Mouse (Mus musculus) embryo, embryonic 10 days (tissue): ENCODE results near the gene Cspg5.

Source experiments
- DNase-seq: peaks from one replicate; pipeline ENCODE4 v3.0.0-alpha.2; 2015; ENCODE audit warnings: low spot score

The Cspg5 gene

DNA sequence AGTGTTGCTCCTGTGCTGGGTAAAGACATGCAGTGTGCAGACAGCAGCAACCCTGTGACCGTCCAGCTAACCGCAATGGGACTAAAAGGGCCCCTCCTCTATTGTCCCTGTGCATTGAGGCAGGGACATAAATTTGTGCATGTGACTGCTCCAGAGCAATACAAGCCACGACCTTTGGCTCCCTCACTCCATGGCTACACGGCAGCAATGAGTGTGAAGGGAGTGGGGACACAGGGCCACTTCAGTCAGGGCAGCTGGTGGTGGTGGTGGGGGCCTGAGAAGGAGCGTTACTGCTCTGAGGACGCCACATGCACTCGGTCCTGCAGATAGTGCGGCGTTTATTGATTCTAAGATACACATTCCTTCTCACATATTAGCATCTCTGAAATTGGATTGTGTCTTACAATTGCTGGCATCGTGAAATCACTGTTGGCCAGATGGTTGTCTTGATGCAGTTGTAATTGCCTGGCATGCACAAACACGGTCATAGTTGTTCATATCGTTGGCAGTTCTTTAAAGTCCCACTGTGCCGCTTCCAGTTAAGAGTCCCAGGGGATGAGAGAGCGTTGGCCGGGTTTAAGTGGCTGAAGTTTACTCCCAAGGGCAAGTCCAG lies 11.9 kb downstream of the Cspg5 start:
- peak; percentile 88 for DNase-seq

DNA sequence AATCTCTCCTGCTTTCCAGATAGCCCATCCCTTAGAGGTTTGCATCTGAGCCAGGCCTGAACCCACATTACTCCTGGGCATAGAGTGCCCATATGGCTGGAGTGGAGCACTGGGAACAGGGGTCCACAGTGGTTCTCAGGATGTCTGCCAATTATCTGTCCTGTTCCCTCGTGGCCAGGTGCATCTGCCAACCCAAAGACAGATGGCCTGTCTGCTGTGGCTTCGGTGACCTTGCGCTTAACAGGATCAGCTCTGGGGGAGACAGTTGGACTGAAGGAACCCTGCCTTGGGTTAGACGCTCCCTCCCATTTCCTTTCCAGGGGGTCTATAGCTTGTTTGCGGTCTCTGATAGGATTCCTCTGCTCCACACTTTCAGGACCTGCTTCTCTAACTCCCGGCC lies 15.1 kb downstream of the Cspg5 start:
- DNase-seq, result no peak

GRCm38 (mm10) chr9:110259118-110259517 lies 15.5 kb downstream of the Cspg5 start:
- no peak for DNase-seq

DNA sequence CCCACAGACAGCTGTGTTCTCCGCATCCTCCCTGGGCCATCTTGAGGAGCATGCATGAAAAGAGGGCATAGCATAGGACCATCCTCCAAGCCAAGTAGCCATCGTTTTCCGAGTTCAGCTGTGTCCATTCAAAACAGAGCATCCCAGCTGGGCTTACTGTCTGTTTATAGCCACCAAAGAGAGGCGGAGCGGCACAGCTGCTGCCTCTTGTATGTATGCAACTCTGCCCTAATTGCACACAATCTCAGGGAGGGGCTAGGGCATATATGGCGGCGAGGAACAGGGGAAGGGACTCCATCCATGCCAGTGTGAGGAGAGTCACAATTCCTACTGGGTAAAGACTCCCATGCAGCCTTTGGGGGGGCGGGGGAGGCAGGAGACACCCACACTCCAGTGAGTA lies 19.6 kb downstream of the Cspg5 start:
- DNase-seq, result no peak

DNA sequence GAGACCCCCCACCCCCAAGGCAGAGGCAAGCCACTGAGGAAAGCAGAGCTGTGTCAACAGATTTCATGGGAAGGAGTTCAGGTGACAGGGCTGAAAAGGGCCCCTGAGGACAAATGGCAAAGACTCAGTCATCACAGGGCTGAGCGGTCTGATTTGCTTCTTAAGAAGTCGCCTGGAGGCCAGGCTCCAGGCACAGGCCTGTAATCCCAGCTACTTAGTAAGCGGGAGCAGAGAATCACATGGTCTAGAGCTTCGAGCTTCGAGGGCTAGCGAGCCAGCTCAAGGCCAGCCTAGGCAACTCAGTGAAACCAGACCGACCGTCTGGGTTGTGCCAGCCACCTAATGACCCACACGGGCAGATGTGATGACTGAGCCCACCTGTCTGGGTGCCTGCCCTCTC lies 21.4 kb downstream of the Cspg5 start:
- no peak for DNase-seq

DNA sequence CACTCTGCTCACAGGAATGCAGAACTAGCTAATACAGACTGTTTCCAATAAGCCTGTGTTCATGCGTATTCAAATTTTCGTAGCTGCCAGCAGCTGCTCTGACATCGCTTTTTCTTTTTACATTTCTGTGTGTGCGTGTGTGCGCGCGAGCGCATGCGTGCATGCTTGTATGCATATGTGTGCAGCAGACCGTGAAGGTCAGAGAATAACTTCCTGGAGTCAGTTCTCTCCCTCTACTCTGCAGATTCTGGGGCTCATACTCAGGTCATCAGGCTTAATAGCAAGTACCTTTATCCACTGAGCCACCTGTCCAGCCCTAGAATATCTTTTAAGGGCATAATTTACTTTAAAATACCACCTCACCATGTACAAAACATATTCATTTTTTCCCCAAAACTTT lies 24.8 kb downstream of the Cspg5 start:
- no peak for DNase-seq

GRCm38 (mm10) chr9:110272330-110272729 lies 28.7 kb downstream of the Cspg5 start:
- DNase-seq, result no peak

DNA sequence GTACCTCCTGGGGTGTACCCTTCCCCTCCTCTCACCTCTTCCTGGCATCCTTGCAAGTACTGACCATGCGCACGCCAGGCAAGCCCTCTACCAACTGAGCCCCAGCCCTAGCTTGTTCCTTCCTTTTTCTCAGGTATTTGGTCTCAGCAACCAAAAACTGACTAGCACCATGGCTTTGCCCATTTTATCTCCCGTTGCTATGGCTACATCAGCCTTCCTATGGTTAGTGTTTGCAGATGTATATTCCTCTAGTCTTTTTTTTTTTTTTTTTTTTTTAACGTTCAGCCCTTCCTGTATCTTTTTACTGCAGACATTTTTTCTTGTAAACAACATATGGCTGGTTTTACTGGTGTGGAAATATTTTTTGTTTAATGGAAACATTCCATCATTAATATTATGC lies 29.9 kb downstream of the Cspg5 start:
- no peak for DNase-seq

DNA sequence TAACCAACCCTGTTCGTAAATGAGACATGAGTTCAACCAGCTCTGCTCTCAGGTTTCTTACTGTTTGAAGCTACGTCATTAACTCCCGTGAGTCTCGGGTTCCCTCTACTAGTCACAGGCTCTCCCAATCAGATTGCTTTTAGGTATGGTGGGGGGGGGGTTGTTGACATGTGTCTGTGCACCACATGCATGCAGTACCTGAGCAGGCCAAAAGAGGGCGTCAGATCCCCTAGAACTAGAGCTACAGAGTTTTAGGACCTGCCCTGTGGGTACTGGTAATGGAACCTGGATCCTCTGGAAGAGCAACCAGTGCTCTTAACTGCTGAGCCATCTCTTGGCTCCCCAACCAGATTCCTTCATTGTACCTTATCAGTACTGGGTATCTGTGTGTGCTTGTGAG lies 32.3 kb downstream of the Cspg5 start:
- DNase-seq, result no peak

DNA sequence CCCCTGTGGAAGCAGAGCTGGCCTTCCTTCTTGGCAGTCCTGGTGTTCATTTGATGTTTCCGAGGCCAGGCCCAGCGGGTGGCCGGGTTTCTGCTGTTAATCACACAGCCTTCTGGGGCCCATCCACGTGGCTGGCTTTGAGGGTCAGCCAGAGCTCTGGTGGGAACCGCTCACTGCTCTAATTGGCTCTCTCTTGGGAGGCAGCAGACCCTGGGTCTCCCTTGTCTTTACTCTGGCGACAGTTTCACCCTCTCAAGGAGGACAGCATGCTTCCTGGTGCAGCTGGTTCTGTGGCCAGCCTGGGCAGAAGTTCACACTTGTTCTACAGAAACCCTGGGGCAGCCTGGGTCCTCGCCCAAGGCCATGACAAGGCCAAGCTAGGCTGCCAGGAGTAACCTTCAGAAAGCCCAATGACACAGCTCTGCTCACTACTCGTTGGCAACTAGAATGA lies 33.9 kb downstream of the Cspg5 start:
- no peak for DNase-seq

- DNase-seq, result no peak
These were observed 40.6 kb downstream of the Cspg5 start for GRCm38 (mm10) chr9:110284075-110284697.

- no peak for DNase-seq
These were observed 43.8 kb downstream of the Cspg5 start for GRCm38 (mm10) chr9:110287321-110287924.

DNA sequence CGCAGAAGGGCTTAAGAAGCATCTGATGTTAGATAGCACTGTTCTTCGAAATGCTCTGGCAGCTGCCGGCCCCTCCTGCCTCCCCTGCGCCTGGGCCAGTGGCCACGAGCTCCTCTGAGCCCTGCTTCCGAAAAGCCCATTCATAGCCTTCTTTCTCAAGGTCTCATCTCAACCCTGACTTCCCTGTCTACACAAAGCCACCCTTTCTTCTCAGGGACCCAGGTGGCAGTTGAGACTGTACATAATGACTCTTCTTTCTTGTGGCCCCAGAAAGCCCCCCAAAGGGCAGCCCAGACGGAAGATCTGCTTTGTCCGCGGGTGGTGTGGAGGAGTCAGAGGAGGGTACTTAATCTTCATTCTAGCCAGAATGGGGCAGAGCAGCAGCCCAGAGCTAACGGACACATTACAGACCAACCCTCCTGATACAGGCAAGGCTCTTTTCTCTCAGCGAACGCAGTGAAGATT lies 49.7 kb downstream of the Cspg5 start:
- no peak for DNase-seq

DNA sequence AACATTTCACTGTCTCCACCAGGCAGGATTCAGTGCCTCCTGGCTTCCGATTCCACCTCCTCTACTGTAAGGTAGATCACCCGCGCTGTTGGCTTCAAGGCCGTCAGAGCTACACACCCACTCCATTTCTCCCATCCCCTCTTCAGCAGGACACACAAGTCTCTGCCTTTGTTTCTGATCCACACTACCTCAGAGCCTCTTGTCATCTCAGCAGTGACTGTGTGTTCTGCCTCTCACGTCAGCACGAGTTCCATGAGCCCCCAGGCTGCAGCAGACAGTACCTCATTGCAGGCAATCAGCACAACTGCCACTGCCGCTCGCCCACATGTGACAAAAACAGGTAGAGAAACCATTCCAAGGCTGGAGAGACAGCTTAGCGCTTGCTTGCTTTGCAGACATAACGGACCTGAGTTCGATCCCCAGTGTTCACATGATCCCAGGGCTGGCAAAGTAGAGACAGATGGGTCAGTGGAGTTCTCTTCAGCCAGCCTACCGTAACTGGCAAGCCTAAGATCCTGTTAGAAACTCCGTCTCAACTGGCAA lies 50.4 kb downstream of the Cspg5 start:
- no peak for DNase-seq

GRCm38 (mm10) chr9:110294786-110295185 lies 51.2 kb downstream of the Cspg5 start:
- DNase-seq, result no peak

DNA sequence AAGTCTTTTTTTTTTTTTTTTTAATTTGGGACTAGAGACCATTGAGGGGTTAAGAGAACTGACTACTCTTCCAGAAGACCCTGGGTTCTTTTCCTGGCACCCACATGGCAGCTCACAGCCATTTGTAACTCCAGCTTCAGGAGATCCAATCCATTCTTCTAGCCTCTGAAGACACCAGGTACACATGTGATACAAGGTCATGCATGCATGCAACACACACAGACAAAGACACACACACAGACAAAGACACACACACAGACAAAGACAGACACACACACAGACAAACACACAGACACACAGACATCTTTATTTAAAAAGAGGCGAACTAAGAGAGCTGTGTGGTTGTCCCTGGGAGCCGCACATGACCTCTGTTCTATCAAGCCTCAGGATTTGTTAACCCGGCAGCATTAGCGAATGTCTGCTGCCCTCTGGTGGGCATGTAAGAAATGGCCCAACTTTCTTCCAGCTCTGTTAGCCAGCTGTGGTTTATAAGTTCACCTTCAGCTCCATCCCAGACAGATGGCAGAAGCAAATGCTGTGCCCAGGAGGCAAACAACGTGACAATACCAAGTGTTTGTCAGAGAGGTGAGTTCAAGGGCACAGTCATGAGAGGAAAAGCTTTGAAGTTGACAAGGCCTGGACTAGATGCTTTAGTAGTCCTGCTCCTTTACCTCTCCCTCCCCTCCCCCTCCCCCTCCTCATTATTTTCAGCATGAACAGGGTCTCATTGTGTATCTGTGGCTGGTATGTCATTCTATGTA lies 53.5 kb downstream of the Cspg5 start:
- peak; percentile 91 for DNase-seq

DNA sequence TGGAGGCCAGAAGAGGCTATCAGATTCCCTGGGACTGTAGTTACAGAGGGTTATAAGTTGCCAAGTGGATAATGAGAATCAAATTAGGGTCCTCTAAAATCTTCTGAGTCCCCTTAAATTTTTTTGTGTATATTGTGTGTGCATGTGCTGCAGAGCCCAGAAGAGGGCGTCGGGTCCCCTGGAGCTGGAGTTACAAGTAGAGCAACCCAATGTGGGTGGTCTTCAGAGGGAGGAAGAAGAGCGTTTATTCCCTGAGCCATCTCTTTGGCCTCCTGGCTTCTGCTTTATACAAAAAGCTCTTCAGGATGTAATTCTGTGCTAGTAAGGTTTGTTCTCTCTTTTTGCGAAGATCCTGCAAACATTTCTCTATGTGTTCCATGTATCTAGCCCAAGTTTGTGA lies 60.9 kb downstream of the Cspg5 start:
- peak; percentile 76 for DNase-seq

DNA sequence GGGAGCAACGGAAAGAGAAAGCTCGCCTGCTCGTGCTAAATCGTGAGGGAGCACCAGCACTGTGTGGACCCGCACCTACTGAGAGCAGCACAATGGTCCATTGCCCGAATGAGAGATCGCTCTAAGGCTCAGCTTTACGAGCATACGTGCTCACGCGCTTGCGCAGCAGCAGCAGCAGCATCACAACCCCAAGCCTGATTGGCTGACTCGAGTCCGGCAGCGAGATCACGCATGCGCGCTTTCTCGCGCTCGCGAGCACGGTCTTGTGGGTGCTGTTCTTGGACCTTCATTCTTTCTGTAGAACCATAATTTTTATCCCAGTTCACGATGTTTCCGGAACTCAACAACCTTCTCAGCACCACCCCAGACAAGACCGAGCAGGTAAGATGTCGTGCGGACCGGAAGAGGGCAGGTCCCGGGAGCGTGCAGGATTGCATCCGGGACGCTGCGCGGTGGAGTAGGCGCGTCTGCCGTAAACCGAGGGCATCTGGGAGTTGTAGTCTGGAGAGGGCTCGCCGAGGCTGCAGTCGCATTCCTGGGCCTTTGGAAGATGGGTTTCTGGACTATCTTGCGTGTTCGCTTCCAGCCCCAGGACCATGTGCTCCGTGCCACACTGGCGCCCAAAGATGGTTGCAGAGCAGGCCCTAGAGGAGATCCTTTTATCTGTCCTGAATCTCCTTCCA lies 61.5 kb downstream of the Cspg5 start, which contains the start of gene Elp6:
Gene Elp6, plus strand, starts transcription at position 205 of the 683 bp plus-strand sequence.
- peak; percentile 97 for DNase-seq

GRCm38 (mm10) chr9:110306371-110306770 lies 62.8 kb downstream of the Cspg5 start:
- no peak for DNase-seq
